Mouse (Mus musculus) lung, embryonic 15.5 days (tissue): ENCODE data around the gene Dlx5. TPM values are rescaled to one million over a fixed set of nuclear protein-coding genes. Genes with fewer than 3 reads are reported as not detected.
A peak's percentile ranks its signal among the peaks of the same experiment; 100 is the strongest.

Experiments used
- ATAC-seq: fragments of 200-750 bp; cut with Nextera tagmentation; 2 replicates; pipeline ENCODE4 v1.8.0; 2017; ENCODE audit warnings: moderate number of reproducible peaks, borderline replicate concordance; ENCODE audit not compliant: low FRiP score, low TSS enrichment; ENCODE audit errors: extremely low read depth
- H3K27ac ChIP-seq: fragments of 300-500 bp; sonication (generic); 2 replicates; pipeline ENCODE4 v1.5.1; 2015; ENCODE audit warnings: moderate library complexity, mild to moderate bottlenecking, inconsistent platforms
- H3K27me3 ChIP-seq: fragments of 300-500 bp; sonication (generic); 2 replicates; pipeline ENCODE4 v1.6.1; 2015; ENCODE audit warnings: inconsistent platforms
- H3K36me3 ChIP-seq: fragments of 300-500 bp; sonication (generic); 2 replicates; pipeline ENCODE4 v1.6.1; 2015; ENCODE audit warnings: inconsistent platforms
- H3K4me1 ChIP-seq: fragments of 300-500 bp; sonication (generic); 2 replicates; pipeline ENCODE4 v1.6.1; 2015; ENCODE audit warnings: inconsistent platforms
- H3K4me2 ChIP-seq: fragments of 300-500 bp; sonication (generic); 2 replicates; pipeline ENCODE4 v1.6.1; 2015; ENCODE audit warnings: inconsistent platforms, mild to moderate bottlenecking, moderate library complexity
- H3K4me3 ChIP-seq: fragments of 300-500 bp; sonication (generic); 2 replicates; pipeline ENCODE4 v1.5.1; 2015; ENCODE audit warnings: mild to moderate bottlenecking, inconsistent platforms
- H3K9ac ChIP-seq: fragments of 300-500 bp; sonication (generic); 2 replicates; pipeline ENCODE4 v1.6.1; 2015; ENCODE audit warnings: inconsistent platforms
- H3K9me3 ChIP-seq: fragments of 300-500 bp; sonication (generic); 2 replicates; pipeline ENCODE4 v1.6.1; 2016; ENCODE audit warnings: inconsistent platforms
- WGBS: fragments of 180-500 bp; shearing (Covaris S2); methylation state at CpG from one replicate; pipeline ENCODE4 v1.1.7; 2015; 5-methylcytosine and 5-hydroxymethylcytosine counted together
- polyA plus RNA-seq: library from polyadenylated mRNA; unstranded; fragments of >200 nt; fragmentation: Nextera tagmentation; extraction: Ambion mirVana; gene quantifications from 2 replicates; pipeline ENCODE4 v1.2.1, GENCODE M21; 2015

Gene Dlx5
- polyA plus RNA-seq, 1 experiment from 2014 or later = 0.27 TPM

GRCm38 (mm10) chr6:6863955-6864354 lies 17.9 kb downstream of the Dlx5 start:
- no peak overlapping the region for H3K27ac ChIP-seq
- peak; percentile 19; the same call in 1 of the 2 replicates for ATAC-seq
- peak overlapping the region; percentile 35 for H3K4me3 ChIP-seq
- WGBS = 2% methylated on average over 15 of the region's 21 CpGs
- H3K4me2 ChIP-seq = peak overlapping the region; percentile 72
- H3K4me1 ChIP-seq = peaks cover 20% of the 10 kb centered on the region
- H3K36me3 ChIP-seq = no peaks in the 10 kb centered on the region
- H3K9ac ChIP-seq = no peak overlapping the region
- peaks cover 92% of the 10 kb centered on the region for H3K27me3 ChIP-seq
- H3K9me3 ChIP-seq = no peaks in the 10 kb centered on the region

GRCm38 (mm10) chr6:6863160-6863870 lies 18.6 kb downstream of the Dlx5 start, which contains the start of gene Dlx6:
Dlx6 (plus strand) TSS chr6:6863334.
- Histone ChIP-seq H3K9me3 (no peaks in the 10 kb centered on the region), H3K9ac (no peak within 1 kb of the TSS), H3K27me3 (peaks cover 92% of the 10 kb centered on the region), H3K4me3 (peak within 1 kb of the TSS; percentile 35), H3K27ac (no peak within 1 kb of the TSS), H3K4me2 (peak within 1 kb of the TSS; percentile 72), H3K4me1 (peaks cover 20% of the 10 kb centered on the region), H3K36me3 (no peaks in the 10 kb centered on the region)
- peak; percentile 61 for ATAC-seq
- WGBS = under 1% methylated on average over 40 of the region's 52 CpGs

- 2% methylated on average over 23 of the region's 23 CpGs for WGBS
- Histone ChIP-seq H3K27ac (no peak overlapping the region), H3K36me3 (no peaks in the 10 kb centered on the region), H3K4me2 (peak overlapping the region; percentile 72), H3K9me3 (no peaks in the 10 kb centered on the region), H3K9ac (no peak overlapping the region), H3K4me3 (peak overlapping the region; percentile 35), H3K27me3 (peaks cover 96% of the 10 kb centered on the region), H3K4me1 (peaks cover 20% of the 10 kb centered on the region)
- ATAC-seq = peak; percentile 33; the same call in 1 of the 2 replicates
Measured at GRCm38 (mm10) chr6:6862611-6863010, 19.3 kb downstream of the Dlx5 start.

- H3K27ac ChIP-seq = no peak overlapping the region
- H3K4me1 ChIP-seq = peaks cover 20% of the 10 kb centered on the region
- no peaks in the 10 kb centered on the region for H3K9me3 ChIP-seq
- H3K4me2 ChIP-seq = no peak overlapping the region
- H3K36me3 ChIP-seq = no peaks in the 10 kb centered on the region
- H3K9ac ChIP-seq = no peak overlapping the region
- no peak overlapping the region for H3K4me3 ChIP-seq
- no peak for ATAC-seq
- peaks cover 97% of the 10 kb centered on the region for H3K27me3 ChIP-seq
- WGBS = 5% methylated on average over 11 of the region's 11 CpGs
Measured at GRCm38 (mm10) chr6:6861798-6862428, 20.0 kb downstream of the Dlx5 start.

GRCm38 (mm10) chr6:6861086-6861797 lies 20.6 kb downstream of the Dlx5 start:
- H3K4me2 ChIP-seq = no peak overlapping the region

GRCm38 (mm10) chr6:6860411-6861085 lies 21.3 kb downstream of the Dlx5 start:
- WGBS = under 1% methylated on average over 33 of the region's 33 CpGs
- H3K4me1 ChIP-seq = peaks cover 20% of the 10 kb centered on the region
- no peak overlapping the region for H3K4me2 ChIP-seq
- H3K36me3 ChIP-seq = no peaks in the 10 kb centered on the region
- H3K9me3 ChIP-seq = no peaks in the 10 kb centered on the region
- no peak overlapping the region for H3K9ac ChIP-seq
- ATAC-seq = no peak
- no peak overlapping the region; the same call in 1 of the 2 replicates for H3K4me3 ChIP-seq
- peaks cover 97% of the 10 kb centered on the region for H3K27me3 ChIP-seq
- H3K27ac ChIP-seq = no peak overlapping the region

More at GRCm38 (mm10) chr6:6861086-6861797, 20.6 kb downstream of the Dlx5 start:
- H3K9me3 ChIP-seq = no peaks in the 10 kb centered on the region
- no peaks in the 10 kb centered on the region for H3K36me3 ChIP-seq
- H3K27me3 ChIP-seq = peaks cover 97% of the 10 kb centered on the region
- no peak for ATAC-seq
- under 1% methylated on average over 21 of the region's 21 CpGs for WGBS
- H3K9ac ChIP-seq = no peak overlapping the region
- no peak overlapping the region for H3K27ac ChIP-seq
- H3K4me1 ChIP-seq = peaks cover 20% of the 10 kb centered on the region
- H3K4me3 ChIP-seq = no peak overlapping the region

- H3K27ac ChIP-seq = no peak overlapping the region
- H3K4me1 ChIP-seq = peaks cover 20% of the 10 kb centered on the region
- H3K9me3 ChIP-seq = no peaks in the 10 kb centered on the region
- no peak overlapping the region for H3K4me2 ChIP-seq
- no peak overlapping the region for H3K4me3 ChIP-seq
- peaks cover 97% of the 10 kb centered on the region for H3K27me3 ChIP-seq
- H3K36me3 ChIP-seq = no peaks in the 10 kb centered on the region
- WGBS = 1% methylated on average over 21 of the region's 21 CpGs
- ATAC-seq = no peak
- no peak overlapping the region for H3K9ac ChIP-seq
Measured at GRCm38 (mm10) chr6:6859950-6860410, 21.9 kb downstream of the Dlx5 start.

- Histone ChIP-seq H3K4me2 (no peak overlapping the region), H3K4me3 (no peak overlapping the region), H3K27me3 (peaks cover 97% of the 10 kb centered on the region), H3K9me3 (no peaks in the 10 kb centered on the region), H3K36me3 (no peaks in the 10 kb centered on the region), H3K9ac (no peak overlapping the region), H3K27ac (no peak overlapping the region), H3K4me1 (peaks cover 20% of the 10 kb centered on the region)
- ATAC-seq = no peak
- 1% methylated on average over 19 of the region's 19 CpGs for WGBS
Measured at GRCm38 (mm10) chr6:6859111-6859949, 22.6 kb downstream of the Dlx5 start.

GRCm38 (mm10) chr6:6858571-6858970 lies 23.3 kb downstream of the Dlx5 start:
- no peak overlapping the region for H3K4me3 ChIP-seq
- WGBS = 0% methylated on average over 1 of the region's 1 CpGs
- ATAC-seq = no peak

GRCm38 (mm10) chr6:6857766-6858165 lies 24.1 kb downstream of the Dlx5 start:
- Histone ChIP-seq H3K27me3 (peaks cover 97% of the 10 kb centered on the region), H3K4me1 (peaks cover 11% of the 10 kb centered on the region), H3K27ac (no peak overlapping the region), H3K4me2 (no peak overlapping the region), H3K4me3 (no peak overlapping the region), H3K9me3 (no peaks in the 10 kb centered on the region), H3K36me3 (no peaks in the 10 kb centered on the region), H3K9ac (no peak overlapping the region)
- ATAC-seq = no peak
- 10% methylated on average over 2 of the region's 2 CpGs for WGBS

More at GRCm38 (mm10) chr6:6858571-6858970, 23.3 kb downstream of the Dlx5 start:
- Histone ChIP-seq H3K27me3 (peaks cover 97% of the 10 kb centered on the region), H3K9ac (no peak overlapping the region), H3K9me3 (no peaks in the 10 kb centered on the region), H3K27ac (no peak overlapping the region), H3K4me1 (peaks cover 18% of the 10 kb centered on the region), H3K36me3 (no peaks in the 10 kb centered on the region), H3K4me2 (no peak overlapping the region)

GRCm38 (mm10) chr6:6856881-6857280 lies 25.0 kb downstream of the Dlx5 start:
- H3K9me3 ChIP-seq = no peaks in the 10 kb centered on the region
- no peak overlapping the region for H3K9ac ChIP-seq
- H3K4me1 ChIP-seq = peaks cover 8% of the 10 kb centered on the region; the same call in 1 of the 2 replicates
- H3K27ac ChIP-seq = no peak overlapping the region
- H3K4me3 ChIP-seq = no peak overlapping the region
- H3K36me3 ChIP-seq = no peaks in the 10 kb centered on the region
- no peak overlapping the region for H3K4me2 ChIP-seq
- 3% methylated on average over 4 of the region's 4 CpGs for WGBS
- no peak for ATAC-seq
- H3K27me3 ChIP-seq = peaks cover 97% of the 10 kb centered on the region
